Mouse (Mus musculus) neural tube, embryonic 12.5 days (tissue): ENCODE measurements around the gene Aldh2. TPM values are rescaled to one million over a fixed set of nuclear protein-coding genes. Genes with fewer than 3 reads are reported as not detected.
"Not testable (repeated sequence)": the region's sequence is repeated elsewhere in the genome, so short reads cannot be mapped to it uniquely, and the experiment has no call there.

ENCODE experiments used
- ATAC-seq: fragments of 200-750 bp; cut with Nextera tagmentation; 2 replicates; pipeline ENCODE4 v1.8.0; 2017; ENCODE audit warnings: low read depth, mild to moderate bottlenecking, moderate TSS enrichment, moderate library complexity; ENCODE audit not compliant: low FRiP score
- H3K27ac ChIP-seq: fragments of 300-500 bp; sonication (generic); 2 replicates; pipeline ENCODE4 v1.5.1; 2016
- H3K27me3 ChIP-seq: fragments of 300-500 bp; sonication (generic); replicated peaks from 2 replicates; pipeline ENCODE4 v1.6.1; 2016; ENCODE audit warnings: mild to moderate bottlenecking
- H3K36me3 ChIP-seq: fragments of 300-500 bp; sonication (generic); 2 replicates; pipeline ENCODE4 v1.6.1; 2016; ENCODE audit warnings: mild to moderate bottlenecking
- H3K4me1 ChIP-seq: fragments of 300-500 bp; sonication (generic); 2 replicates; pipeline ENCODE4 v1.6.1; 2016
- H3K4me2 ChIP-seq: fragments of 300-500 bp; sonication (generic); replicated peaks from 2 replicates; pipeline ENCODE4 v1.6.1; 2016; ENCODE audit warnings: mild to moderate bottlenecking
- H3K4me3 ChIP-seq: fragments of 300-500 bp; sonication (generic); 2 replicates; pipeline ENCODE4 v1.5.1; 2016
- H3K9ac ChIP-seq: fragments of 300-500 bp; sonication (generic); 2 replicates; pipeline ENCODE4 v1.6.1; 2016; ENCODE audit warnings: mild to moderate bottlenecking
- H3K9me3 ChIP-seq: fragments of 300-500 bp; sonication (generic); 2 replicates; pipeline ENCODE4 v1.6.1; 2016; ENCODE audit warnings: mild to moderate bottlenecking
- WGBS: fragments of 180-500 bp; shearing (Covaris S2); methylation state at CpG from one replicate; pipeline ENCODE4 v1.1.7; 2016; 5-methylcytosine and 5-hydroxymethylcytosine counted together
- polyA plus RNA-seq: library from polyadenylated mRNA; unstranded; fragments of >200 nt; fragmentation: Nextera tagmentation; extraction: Ambion mirVana; gene quantifications from 2 replicates; pipeline ENCODE4 v1.2.1, GENCODE M21; 2016

Aldh2 gene
- polyA plus RNA-seq, 1 experiment from 2014 or later, result 130 TPM

DNA sequence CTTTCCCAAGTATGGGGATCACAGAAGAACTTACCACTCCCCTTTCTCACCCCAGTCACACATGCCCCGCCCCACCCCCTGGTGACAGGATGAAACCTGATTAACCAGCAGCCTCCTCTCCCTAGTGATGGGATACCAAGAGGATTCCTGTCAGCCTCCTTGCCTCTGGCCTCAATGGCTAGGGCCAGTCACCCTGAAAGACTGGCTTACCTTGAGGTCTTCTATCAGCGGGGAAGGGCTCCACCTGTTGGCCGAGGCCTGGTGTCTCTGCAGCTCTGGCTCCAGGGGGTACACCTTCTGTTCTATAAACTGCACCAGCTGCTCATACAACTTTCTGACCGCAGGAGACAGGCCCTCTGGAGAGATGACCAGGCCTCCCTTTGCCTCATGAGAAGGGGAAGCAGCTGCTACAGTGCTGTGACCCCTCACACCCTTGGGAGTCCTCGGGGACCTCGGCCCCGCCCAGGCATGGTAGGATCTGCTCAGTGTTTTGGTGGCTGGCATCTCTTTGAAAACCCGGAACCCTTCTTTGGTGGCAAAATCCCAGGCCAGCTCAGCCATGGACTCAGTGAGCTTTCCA, 16.0 kb upstream of the Aldh2 start:
- not testable (repeated sequence) for H3K27me3 ChIP-seq, H3K4me1 ChIP-seq, H3K9ac ChIP-seq, H3K9me3 ChIP-seq, H3K4me2 ChIP-seq, H3K27ac ChIP-seq, H3K36me3 ChIP-seq, ATAC-seq, H3K4me3 ChIP-seq
- WGBS, result 59% methylated on average over 8 of the region's 8 CpGs

DNA sequence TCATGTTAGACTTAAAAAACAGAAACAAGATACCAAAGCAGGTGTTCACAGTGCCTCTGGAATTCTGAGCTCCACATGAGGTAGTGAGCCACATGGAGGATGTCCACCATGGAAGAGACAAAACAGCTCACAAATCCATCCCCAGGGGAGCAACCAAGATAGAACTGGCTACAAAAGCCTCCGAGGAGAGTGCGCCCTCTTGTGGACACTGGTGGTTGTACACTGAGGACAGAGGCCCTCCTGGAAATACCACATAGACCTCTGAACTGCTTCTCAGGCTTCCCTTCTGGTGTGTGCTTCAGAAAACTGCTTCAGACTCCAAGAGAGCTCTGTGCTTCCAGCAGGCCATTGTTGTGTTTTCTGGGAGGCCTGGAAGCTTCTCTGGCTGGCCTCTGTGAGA, 12.5 kb upstream of the Aldh2 start:
- Histone ChIP-seq H3K4me2 (no peak overlapping the region), H3K27me3 (no peaks in the 10 kb centered on the region), H3K4me3 (no peak overlapping the region), H3K4me1 (no peaks in the 10 kb centered on the region), H3K27ac (no peak overlapping the region), H3K9ac (no peak overlapping the region), H3K36me3 (no peaks in the 10 kb centered on the region), H3K9me3 (no peaks in the 10 kb centered on the region)
- no peak for ATAC-seq
- 3% methylated on average over 2 of the region's 2 CpGs for WGBS

DNA sequence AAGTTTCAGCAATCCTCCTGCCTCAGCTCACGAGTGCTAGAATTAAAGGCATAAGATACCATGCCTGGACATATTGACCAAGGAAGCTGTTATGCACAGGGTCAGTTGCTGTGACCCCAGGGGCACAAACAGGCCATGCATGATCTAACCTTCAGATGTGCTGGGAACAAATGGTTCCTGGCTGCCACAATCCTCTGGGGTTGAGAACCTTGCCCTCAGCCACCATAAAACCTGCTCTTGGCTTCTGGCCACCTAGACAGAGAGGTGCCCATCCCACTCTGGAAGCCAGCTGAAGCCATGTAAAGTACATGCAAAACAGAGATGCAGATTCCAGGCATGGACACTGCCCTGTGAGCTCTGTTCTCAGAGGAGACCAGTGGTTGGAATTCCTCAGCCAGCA, 10.2 kb upstream of the Aldh2 start:
- not testable (repeated sequence) for H3K4me1 ChIP-seq, H3K36me3 ChIP-seq, H3K4me2 ChIP-seq, ATAC-seq, H3K4me3 ChIP-seq, H3K27ac ChIP-seq, H3K27me3 ChIP-seq, H3K9me3 ChIP-seq, H3K9ac ChIP-seq
- WGBS, result 77% methylated on average over 1 of the region's 1 CpGs

DNA sequence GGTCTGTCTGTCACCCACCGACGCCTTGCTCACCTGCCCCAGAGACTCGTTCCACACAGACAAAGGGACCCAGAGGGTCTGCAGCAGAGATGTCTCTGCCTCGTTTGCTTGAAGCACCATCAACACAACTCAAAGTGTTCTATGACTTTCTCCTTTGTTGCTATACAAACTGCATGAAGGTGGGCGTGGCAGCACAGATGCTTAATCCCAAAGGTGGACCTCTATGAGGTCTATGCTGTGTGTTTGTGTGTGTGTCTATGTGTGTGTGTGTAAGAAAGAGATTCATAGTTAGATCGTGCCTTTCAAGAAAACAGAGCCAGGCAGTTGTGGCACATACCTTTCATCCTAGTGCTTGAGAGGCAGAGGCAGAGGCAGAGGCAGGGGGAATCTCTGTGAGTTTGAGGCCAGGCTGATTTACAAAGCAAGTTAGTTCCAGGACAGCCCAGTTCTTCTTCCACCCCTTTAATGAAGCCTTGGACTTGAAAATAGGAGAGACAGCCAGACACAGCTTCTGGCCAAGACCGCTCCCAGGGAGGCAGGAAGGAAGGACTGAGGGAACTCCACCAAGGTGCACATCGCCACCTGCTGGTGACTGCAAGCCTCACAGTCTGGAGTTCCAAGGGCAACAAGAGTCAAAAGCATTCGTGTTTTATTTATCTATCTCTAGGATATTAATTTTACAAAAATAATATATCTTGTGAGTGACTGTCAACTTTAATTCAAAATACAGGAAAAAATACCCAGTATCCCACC, 8.1 kb upstream of the Aldh2 start:
- H3K9ac ChIP-seq, result no peak overlapping the region
- no peak overlapping the region for H3K4me3 ChIP-seq
- H3K36me3 ChIP-seq, result no peaks in the 10 kb centered on the region
- no peak overlapping the region for H3K4me2 ChIP-seq
- no peaks in the 10 kb centered on the region for H3K27me3 ChIP-seq
- no peak for ATAC-seq
- H3K4me1 ChIP-seq, result no peaks in the 10 kb centered on the region
- H3K27ac ChIP-seq, result no peak overlapping the region
- 35% methylated on average over 9 of the region's 9 CpGs for WGBS
- no peaks in the 10 kb centered on the region for H3K9me3 ChIP-seq

DNA sequence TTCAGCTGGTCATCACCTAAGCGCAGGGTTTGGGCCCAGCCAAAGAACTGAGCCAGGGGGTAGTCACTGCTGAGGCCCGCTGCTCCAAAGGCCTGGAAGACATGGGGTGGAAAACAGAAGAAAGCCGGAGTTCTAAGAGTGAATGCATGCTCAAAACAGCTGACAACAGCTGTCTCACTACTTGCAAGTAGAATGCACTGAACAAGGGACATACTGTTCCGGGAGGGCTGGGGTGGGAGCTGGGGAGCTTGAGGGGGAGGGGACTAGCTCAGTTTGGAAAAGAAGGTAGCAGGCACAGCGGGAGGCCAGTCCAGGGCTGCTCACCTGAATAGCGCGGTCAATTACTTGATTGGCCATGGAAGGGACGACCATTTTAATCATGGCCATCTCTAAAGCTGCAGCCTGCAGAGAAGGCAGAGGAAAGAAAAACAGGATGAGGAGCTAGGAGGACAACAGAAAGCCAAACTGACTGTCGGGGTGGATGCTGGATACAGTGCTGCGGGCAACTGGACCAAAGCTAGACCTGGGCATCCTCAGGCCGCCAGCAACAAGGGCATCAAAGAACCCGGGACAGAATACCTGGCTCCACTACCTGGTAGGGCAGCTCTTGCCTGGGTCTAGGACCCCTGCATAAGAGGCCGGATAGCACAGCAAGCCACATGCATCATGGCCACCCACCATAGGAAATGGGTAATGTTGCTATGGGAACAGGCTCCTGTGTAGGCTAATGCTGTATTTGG, 5.4 kb upstream of the Aldh2 start:
- no peak overlapping the region for H3K4me2 ChIP-seq
- no peak overlapping the region for H3K27ac ChIP-seq
- ATAC-seq, result no peak
- 59% methylated on average over 13 of the region's 13 CpGs for WGBS
- H3K9ac ChIP-seq, result no peak overlapping the region
- no peak overlapping the region for H3K4me3 ChIP-seq
- H3K27me3 ChIP-seq, result no peaks in the 10 kb centered on the region
- H3K4me1 ChIP-seq, result no peaks in the 10 kb centered on the region
- no peaks in the 10 kb centered on the region for H3K9me3 ChIP-seq
- no peaks in the 10 kb centered on the region for H3K36me3 ChIP-seq

DNA sequence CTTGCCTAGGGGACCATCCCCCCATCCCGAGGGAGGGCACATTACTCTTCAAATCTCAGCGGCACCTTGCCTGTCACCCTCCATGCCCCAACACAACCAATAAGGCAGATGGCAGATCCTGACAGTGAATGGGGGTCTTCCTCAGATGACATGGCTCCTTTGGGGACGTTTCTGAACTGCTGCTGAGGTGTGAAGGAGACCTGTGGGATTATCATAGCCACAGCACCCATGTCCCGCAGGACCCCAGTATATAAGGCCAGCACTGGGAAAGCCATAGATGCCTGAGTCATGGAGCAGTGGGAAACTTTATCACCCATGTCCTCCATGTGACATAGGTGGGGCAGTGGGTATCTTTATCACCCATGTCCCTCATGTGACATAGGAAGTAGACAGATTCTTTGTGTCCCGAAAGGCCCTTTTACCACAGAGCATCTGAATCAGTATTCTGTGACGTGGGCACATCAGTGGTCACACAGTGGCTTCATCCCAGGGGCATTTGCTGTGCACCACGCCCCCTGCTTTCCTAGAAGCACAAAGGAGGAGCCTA, 4.4 kb upstream of the Aldh2 start:
- H3K4me2 ChIP-seq, result no peak overlapping the region

DNA sequence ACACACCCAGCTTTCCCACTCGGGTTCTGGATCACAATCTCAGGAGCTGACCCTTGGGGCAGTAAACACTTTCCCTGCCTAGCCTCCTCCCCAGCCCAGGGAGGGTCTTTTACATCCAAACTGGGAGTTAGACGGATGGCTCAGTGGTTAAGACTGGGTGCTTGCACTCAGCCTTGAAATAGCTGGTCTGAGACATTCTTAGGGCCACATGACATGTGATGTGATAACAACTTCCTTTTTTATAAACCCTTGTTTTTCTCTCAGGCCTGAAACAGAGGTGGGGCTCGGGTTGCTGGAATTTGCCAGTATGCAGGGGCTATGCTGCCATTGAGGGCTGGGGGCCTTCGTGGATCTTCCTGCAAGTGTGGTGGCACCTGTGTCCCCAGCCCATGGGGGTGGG, 3.7 kb upstream of the Aldh2 start:
- Histone ChIP-seq H3K9ac (no peak overlapping the region), H3K4me1 (peaks cover 4% of the 10 kb centered on the region), H3K9me3 (no peaks in the 10 kb centered on the region), H3K36me3 (no peaks in the 10 kb centered on the region), H3K4me3 (no peak overlapping the region), H3K27me3 (no peaks in the 10 kb centered on the region), H3K4me2 (no peak overlapping the region), H3K27ac (no peak overlapping the region)
- 73% methylated on average over 4 of the region's 4 CpGs for WGBS
- ATAC-seq, result no peak

More for the DNA sequence above, 4.4 kb upstream of the Aldh2 start:
- no peak overlapping the region for H3K4me3 ChIP-seq
- peaks cover 2% of the 10 kb centered on the region for H3K4me1 ChIP-seq
- no peak for ATAC-seq
- no peaks in the 10 kb centered on the region for H3K27me3 ChIP-seq
- H3K9ac ChIP-seq, result no peak overlapping the region
- 73% methylated on average over 7 of the region's 7 CpGs for WGBS
- H3K9me3 ChIP-seq, result no peaks in the 10 kb centered on the region
- no peaks in the 10 kb centered on the region for H3K36me3 ChIP-seq
- no peak overlapping the region for H3K27ac ChIP-seq

DNA sequence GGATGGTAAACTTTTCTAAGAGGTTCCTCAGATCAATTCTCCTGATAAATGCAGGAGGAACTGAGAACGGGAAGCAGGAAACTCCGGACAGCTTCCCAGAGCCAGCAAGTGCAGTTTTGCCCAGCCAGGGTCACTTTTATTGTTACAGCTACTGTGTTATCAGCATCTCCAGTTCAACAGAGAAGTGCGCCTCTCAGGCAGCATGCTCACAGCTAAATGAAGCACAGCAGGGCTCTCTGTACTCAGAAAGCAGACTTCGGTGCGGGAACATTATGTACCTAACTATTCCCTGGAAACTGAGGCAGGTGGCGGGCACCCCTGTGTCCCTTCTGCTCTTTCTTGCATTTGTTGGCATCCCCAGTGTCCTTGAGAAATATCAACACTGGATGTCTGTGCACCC, 2.6 kb upstream of the Aldh2 start:
- no peaks in the 10 kb centered on the region for H3K9me3 ChIP-seq
- H3K4me2 ChIP-seq, result no peak overlapping the region
- H3K27ac ChIP-seq, result no peak overlapping the region
- whole genome bisulfite sequencing, result 87% methylated on average over 6 of the region's 6 CpGs
- H3K9ac ChIP-seq, result no peak overlapping the region
- no peaks in the 10 kb centered on the region for H3K36me3 ChIP-seq
- peaks cover 8% of the 10 kb centered on the region for H3K4me1 ChIP-seq
- no peak overlapping the region for H3K4me3 ChIP-seq
- no peaks in the 10 kb centered on the region for H3K27me3 ChIP-seq
- ATAC-seq, result no peak

DNA sequence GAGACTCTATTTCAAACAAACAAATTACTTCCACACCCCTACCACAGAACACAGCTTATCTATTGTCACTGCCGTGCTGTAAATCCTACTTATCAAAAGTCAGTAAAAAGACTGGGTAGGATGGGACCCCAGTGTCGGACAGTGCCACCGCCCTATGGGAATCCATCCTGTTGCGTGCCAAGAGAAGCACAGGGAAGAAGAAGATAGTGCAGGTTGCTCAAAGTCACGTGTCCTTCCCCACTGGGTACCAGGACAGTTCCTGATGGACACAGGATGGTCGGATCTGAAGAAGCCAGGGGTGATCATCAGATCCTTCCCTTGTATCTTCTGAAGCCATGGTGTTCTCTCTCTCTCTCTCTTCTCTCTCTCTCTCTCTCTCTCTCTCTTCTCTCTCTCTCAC, 2.1 kb upstream of the Aldh2 start:
- no peak for ATAC-seq
- no peaks in the 10 kb centered on the region for H3K36me3 ChIP-seq
- no peak overlapping the region for H3K4me3 ChIP-seq
- H3K4me2 ChIP-seq, result no peak overlapping the region
- 85% methylated on average over 6 of the region's 6 CpGs for WGBS
- no peaks in the 10 kb centered on the region for H3K9me3 ChIP-seq
- H3K27ac ChIP-seq, result no peak overlapping the region
- H3K27me3 ChIP-seq, result no peaks in the 10 kb centered on the region
- H3K9ac ChIP-seq, result no peak overlapping the region
- H3K4me1 ChIP-seq, result peaks cover 8% of the 10 kb centered on the region

DNA sequence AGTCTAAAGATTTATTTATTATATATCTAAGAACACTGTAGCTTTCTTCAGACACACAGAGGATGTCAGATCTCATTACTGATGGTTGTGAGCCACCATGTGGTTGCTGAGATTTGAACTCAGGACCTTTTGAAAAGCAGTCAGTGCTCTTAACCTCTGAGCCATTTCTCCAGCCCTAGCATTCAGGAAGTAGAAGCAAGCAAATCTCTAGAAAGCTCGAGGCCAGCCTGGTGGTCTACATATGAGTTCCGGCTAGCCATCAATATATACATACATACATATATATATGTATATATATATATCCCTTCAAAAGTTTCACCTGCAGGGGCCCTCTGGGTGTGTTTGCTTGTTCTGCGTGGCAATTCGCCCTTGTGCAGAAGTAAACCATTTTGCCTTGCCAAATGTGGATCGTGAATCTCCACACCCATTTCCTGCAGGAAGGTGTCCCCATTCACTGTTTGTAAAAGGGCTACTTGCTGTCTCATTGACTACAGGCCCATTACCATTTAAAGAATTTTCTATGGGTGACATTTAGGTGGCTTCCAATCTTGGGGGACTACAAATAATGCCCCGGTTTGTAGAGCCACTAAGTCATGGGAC, 1.2 kb upstream of the Aldh2 start:
- no peak overlapping the region for H3K9ac ChIP-seq
- no peaks in the 10 kb centered on the region for H3K36me3 ChIP-seq
- H3K27me3 ChIP-seq, result no peaks in the 10 kb centered on the region
- peak overlapping the region; percentile 97; the same call in 1 of the 2 replicates for H3K4me2 ChIP-seq
- WGBS, result 88% methylated on average over 6 of the region's 6 CpGs
- H3K9me3 ChIP-seq, result no peaks in the 10 kb centered on the region
- ATAC-seq, result no peak
- H3K27ac ChIP-seq, result no peak overlapping the region
- H3K4me1 ChIP-seq, result peaks cover 8% of the 10 kb centered on the region
- H3K4me3 ChIP-seq, result no peak overlapping the region

DNA sequence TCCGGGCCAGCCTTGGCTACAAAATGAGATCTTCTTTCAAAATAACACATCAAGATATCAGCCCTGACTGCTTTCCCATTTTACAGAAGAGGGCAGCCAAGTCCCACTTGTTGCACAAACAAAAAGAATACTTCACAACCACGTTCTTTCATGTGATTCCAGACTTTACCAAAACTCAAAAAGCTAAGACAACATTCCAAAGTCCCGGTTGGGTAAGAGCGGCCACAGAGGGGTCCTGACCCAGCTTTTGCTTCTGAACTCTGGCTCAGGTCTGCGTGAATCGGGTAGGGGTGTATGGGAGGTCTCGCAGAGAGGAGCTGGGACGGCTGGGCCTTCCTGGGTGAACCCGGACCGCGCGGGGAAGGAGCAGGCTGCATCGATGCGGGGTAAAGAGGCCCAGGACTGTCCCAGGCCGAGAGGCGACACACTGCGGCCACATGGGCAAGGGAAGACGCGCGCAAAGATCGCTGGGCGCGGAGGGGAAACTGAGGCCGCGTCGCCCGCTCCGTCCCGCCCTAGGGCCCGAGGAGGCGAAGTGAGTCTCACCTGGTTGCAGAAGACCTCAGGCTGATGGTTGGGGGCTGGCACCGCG, 712 bp downstream of the Aldh2 start:
- peak overlapping the region; percentile 68 for H3K9ac ChIP-seq
- peak overlapping the region; percentile 97 for H3K4me2 ChIP-seq
- H3K36me3 ChIP-seq, result no peaks in the 10 kb centered on the region
- WGBS, result 5% methylated on average over 33 of the region's 33 CpGs
- peak; percentile 61 for ATAC-seq
- peak overlapping the region; percentile 61 for H3K4me3 ChIP-seq
- H3K27me3 ChIP-seq, result no peaks in the 10 kb centered on the region
- H3K4me1 ChIP-seq, result peaks cover 8% of the 10 kb centered on the region
- H3K27ac ChIP-seq, result no peak overlapping the region
- no peaks in the 10 kb centered on the region for H3K9me3 ChIP-seq
